Mouse (Mus musculus): ENCODE measurements around the gene Sox5. TPM values are rescaled to one million over a fixed set of nuclear protein-coding genes. Genes with fewer than 3 reads are reported as not detected.
A peak's percentile ranks its signal among the peaks of the same experiment; 100 is the strongest.

Gene Sox5
- polyA plus RNA-seq, 1 experiment from 2014 or later, result 49.3 TPM

- no peaks in the 10 kb centered on the region for H3K9me3 ChIP-seq
- H3K9ac ChIP-seq, result no peak overlapping the region
- no peaks in the 10 kb centered on the region for H3K27me3 ChIP-seq (replicated peaks)
- no peak; the same call in 1 of the 2 replicates for ATAC-seq (replicated peaks)
- no peak overlapping the region for H3K4me2 ChIP-seq
- peaks cover 11% of the 10 kb centered on the region for H3K4me1 ChIP-seq
- no peaks in the 10 kb centered on the region for H3K36me3 ChIP-seq (replicated peaks)
- no peak overlapping the region for H3K4me3 ChIP-seq
- peak overlapping the region; percentile 24 for H3K27ac ChIP-seq
- WGBS, result 33% methylated on average over 17 of the region's 17 CpGs
Observed at GRCm38 (mm10) chr6:144312781-144313754, 468.7 kb downstream of the Sox5 start.

GRCm38 (mm10) chr6:144312282-144312780, 469.4 kb downstream of the Sox5 start:
- H3K27me3 ChIP-seq (replicated peaks), result no peaks in the 10 kb centered on the region
- H3K4me3 ChIP-seq, result no peak overlapping the region
- H3K9ac ChIP-seq, result no peak overlapping the region
- WGBS, result 39% methylated on average over 7 of the region's 7 CpGs
- no peak overlapping the region; the same call in 1 of the 2 replicates for H3K27ac ChIP-seq
- no peak for ATAC-seq (replicated peaks)
- H3K4me2 ChIP-seq, result no peak overlapping the region
- H3K4me1 ChIP-seq, result peaks cover 11% of the 10 kb centered on the region
- H3K36me3 ChIP-seq (replicated peaks), result no peaks in the 10 kb centered on the region
- H3K9me3 ChIP-seq, result no peaks in the 10 kb centered on the region

GRCm38 (mm10) chr6:144311754-144312153, 470.0 kb downstream of the Sox5 start:
- Histone ChIP-seq H3K9me3 (no peaks in the 10 kb centered on the region), H3K27me3 (replicated peaks) (no peaks in the 10 kb centered on the region), H3K4me1 (peaks cover 11% of the 10 kb centered on the region), H3K4me2 (no peak overlapping the region), H3K9ac (no peak overlapping the region), H3K36me3 (replicated peaks) (no peaks in the 10 kb centered on the region), H3K27ac (no peak overlapping the region), H3K4me3 (no peak overlapping the region)
- ATAC-seq (replicated peaks), result no peak
- WGBS, result 78% methylated on average over 4 of the region's 4 CpGs

GRCm38 (mm10) chr6:144309171-144309570, 472.6 kb downstream of the Sox5 start:
- Histone ChIP-seq H3K36me3 (replicated peaks) (no peaks in the 10 kb centered on the region), H3K9me3 (no peaks in the 10 kb centered on the region), H3K4me2 (no peak overlapping the region), H3K27ac (no peak overlapping the region), H3K27me3 (replicated peaks) (no peaks in the 10 kb centered on the region), H3K4me1 (peaks cover 11% of the 10 kb centered on the region), H3K4me3 (no peak overlapping the region), H3K9ac (no peak overlapping the region)
- ATAC-seq (replicated peaks), result no peak

- 85% methylated on average over 12 of the region's 12 CpGs for WGBS
- Histone ChIP-seq H3K36me3 (replicated peaks) (no peaks in the 10 kb centered on the region), H3K4me2 (no peak overlapping the region), H3K4me3 (no peak overlapping the region), H3K9me3 (no peaks in the 10 kb centered on the region), H3K27me3 (replicated peaks) (no peaks in the 10 kb centered on the region), H3K9ac (no peak overlapping the region), H3K27ac (no peak overlapping the region), H3K4me1 (peaks cover 4% of the 10 kb centered on the region; the same call in 1 of the 2 replicates)
- ATAC-seq (replicated peaks), result no peak
Observed at GRCm38 (mm10) chr6:144307551-144308149, 474.1 kb downstream of the Sox5 start.

- 88% methylated on average over 6 of the region's 6 CpGs for WGBS
- H3K4me1 ChIP-seq, result no peaks in the 10 kb centered on the region
- H3K27ac ChIP-seq, result no peak overlapping the region
- no peak overlapping the region for H3K9ac ChIP-seq
- no peak overlapping the region for H3K4me3 ChIP-seq
- no peaks in the 10 kb centered on the region for H3K27me3 ChIP-seq (replicated peaks)
- no peak for ATAC-seq (replicated peaks)
- no peak overlapping the region for H3K4me2 ChIP-seq
- H3K9me3 ChIP-seq, result no peaks in the 10 kb centered on the region
- no peaks in the 10 kb centered on the region for H3K36me3 ChIP-seq (replicated peaks)
Observed at GRCm38 (mm10) chr6:144302823-144303222, 479.0 kb downstream of the Sox5 start.

GRCm38 (mm10) chr6:144301082-144301481, 480.7 kb downstream of the Sox5 start:
- H3K9ac ChIP-seq, result no peak overlapping the region
- H3K36me3 ChIP-seq (replicated peaks), result no peaks in the 10 kb centered on the region
- H3K4me1 ChIP-seq, result no peaks in the 10 kb centered on the region
- WGBS, result 23% methylated on average over 4 of the region's 4 CpGs
- 0 out of 2 replicates have a peak, but pooled peaks have one; percentile 62 for ATAC-seq (replicated peaks)
- no peaks in the 10 kb centered on the region for H3K27me3 ChIP-seq (replicated peaks)
- no peak overlapping the region for H3K27ac ChIP-seq
- H3K4me2 ChIP-seq, result no peak overlapping the region
- no peak overlapping the region for H3K4me3 ChIP-seq
- no peaks in the 10 kb centered on the region for H3K9me3 ChIP-seq

GRCm38 (mm10) chr6:144299503-144299858, 482.3 kb downstream of the Sox5 start:
- no peaks in the 10 kb centered on the region for H3K27me3 ChIP-seq (replicated peaks)
- ATAC-seq (replicated peaks), result no peak
- no peak overlapping the region for H3K4me3 ChIP-seq
- 0 out of 2 replicates have a peak, but pooled peaks cover 7% of the 10 kb centered on the region for H3K9me3 ChIP-seq
- H3K27ac ChIP-seq, result no peak overlapping the region
- 77% methylated on average over 7 of the region's 7 CpGs for WGBS
- no peak overlapping the region for H3K9ac ChIP-seq
- no peaks in the 10 kb centered on the region for H3K36me3 ChIP-seq (replicated peaks)
- no peaks in the 10 kb centered on the region for H3K4me1 ChIP-seq
- H3K4me2 ChIP-seq, result no peak overlapping the region

GRCm38 (mm10) chr6:144298641-144299502, 482.9 kb downstream of the Sox5 start:
- Histone ChIP-seq H3K9ac (no peak overlapping the region), H3K36me3 (replicated peaks) (no peaks in the 10 kb centered on the region), H3K4me3 (no peak overlapping the region), H3K27ac (no peak overlapping the region), H3K4me1 (no peaks in the 10 kb centered on the region), H3K9me3 (0 out of 2 replicates have a peak, but pooled peaks cover 7% of the 10 kb centered on the region), H3K4me2 (no peak overlapping the region), H3K27me3 (replicated peaks) (no peaks in the 10 kb centered on the region)
- ATAC-seq (replicated peaks), result no peak
- WGBS, result 84% methylated on average over 23 of the region's 23 CpGs

GRCm38 (mm10) chr6:144297846-144298245, 483.9 kb downstream of the Sox5 start:
- Histone ChIP-seq H3K9me3 (0 out of 2 replicates have a peak, but pooled peaks cover 7% of the 10 kb centered on the region), H3K4me2 (no peak overlapping the region), H3K9ac (no peak overlapping the region), H3K27ac (no peak overlapping the region), H3K27me3 (replicated peaks) (no peaks in the 10 kb centered on the region), H3K4me3 (no peak overlapping the region), H3K36me3 (replicated peaks) (no peaks in the 10 kb centered on the region), H3K4me1 (no peaks in the 10 kb centered on the region)
- 85% methylated on average over 5 of the region's 5 CpGs for WGBS
- ATAC-seq (replicated peaks), result no peak

GRCm38 (mm10) chr6:144297131-144297530, 484.6 kb downstream of the Sox5 start:
- no peak for ATAC-seq (replicated peaks)
- Histone ChIP-seq H3K9ac (no peak overlapping the region), H3K27me3 (replicated peaks) (no peaks in the 10 kb centered on the region), H3K27ac (no peak overlapping the region), H3K4me3 (no peak overlapping the region), H3K4me2 (no peak overlapping the region), H3K4me1 (no peaks in the 10 kb centered on the region), H3K9me3 (0 out of 2 replicates have a peak, but pooled peaks cover 7% of the 10 kb centered on the region), H3K36me3 (replicated peaks) (no peaks in the 10 kb centered on the region)
- 91% methylated on average over 1 of the region's 1 CpGs for WGBS

GRCm38 (mm10) chr6:144291526-144291925, 490.3 kb downstream of the Sox5 start:
- no peak for ATAC-seq (replicated peaks)
- no peaks in the 10 kb centered on the region for H3K27me3 ChIP-seq (replicated peaks)
- H3K27ac ChIP-seq, result no peak overlapping the region
- no peak overlapping the region for H3K4me3 ChIP-seq
- no peak overlapping the region for H3K9ac ChIP-seq
- 76% methylated on average over 4 of the region's 4 CpGs for WGBS
- no peaks in the 10 kb centered on the region for H3K36me3 ChIP-seq (replicated peaks)
- 0 out of 2 replicates have a peak, but pooled peaks cover 5% of the 10 kb centered on the region for H3K4me1 ChIP-seq
- H3K9me3 ChIP-seq, result 0 out of 2 replicates have a peak, but pooled peaks cover 7% of the 10 kb centered on the region
- no peak overlapping the region for H3K4me2 ChIP-seq
